Mouse (Mus musculus): ENCODE results near the gene Irf2bp2. TPM values are rescaled to one million over a fixed set of nuclear protein-coding genes. Genes with fewer than 3 reads are reported as not detected.
"Not testable (repeated sequence)": the region's sequence is repeated elsewhere in the genome, so short reads cannot be mapped to it uniquely, and the experiment has no call there.

Irf2bp2 gene
- total RNA-seq, 2 experiments from 2014 or later: 28.6 to 81.6 TPM

GRCm38 (mm10) chr8:126616736-126617135 lies 22.9 kb upstream of the Irf2bp2 start:
- intact Hi-C loops (cut with DNase I): loop anchor here (5.0 kb wide), 2 partner anchors 46 to 91 kb away; no protein-coding TSS in a partner anchor
- no peak overlapping the region for H3K4me3 ChIP-seq
- no peak for TF ChIP-seq CTCF (IDR thresholded peaks at IDR 0.05)
- DNase-seq: no peak
- H3K27ac ChIP-seq: peak overlapping the region; percentile 92

- DNase-seq: peak; percentile 73
- TF ChIP-seq CTCF (IDR thresholded peaks at IDR 0.05): peak; percentile 16; the same call in 1 of the 2 replicates
- intact Hi-C loops (cut with DNase I): loop anchor here (5.0 kb wide), 2 partner anchors 47 to 92 kb away; no protein-coding TSS in a partner anchor
- Histone ChIP-seq H3K27ac (peak overlapping the region; percentile 92), H3K4me3 (peak overlapping the region; percentile 5; the same call in 1 of the 2 replicates)
These were observed 22.0 kb upstream of the Irf2bp2 start for GRCm38 (mm10) chr8:126615765-126616164.

- intact Hi-C loops (cut with DNase I): loop anchor here (5.0 kb wide), 2 partner anchors 48 to 93 kb away; no protein-coding TSS in a partner anchor
- Histone ChIP-seq H3K27ac (peak overlapping the region; percentile 92), H3K4me3 (no peak overlapping the region)
- no peak for TF ChIP-seq CTCF (IDR thresholded peaks at IDR 0.05)
- DNase-seq: peak; percentile 38
These were observed 20.9 kb upstream of the Irf2bp2 start for GRCm38 (mm10) chr8:126614740-126615132.

GRCm38 (mm10) chr8:126614062-126614739 lies 20.4 kb upstream of the Irf2bp2 start:
- no peak for TF ChIP-seq CTCF (IDR thresholded peaks at IDR 0.05)
- Histone ChIP-seq H3K4me3 (no peak overlapping the region), H3K27ac (peak overlapping the region; percentile 92)
- peak; percentile 87 for DNase-seq
- intact Hi-C loops (cut with DNase I): no loop called here

GRCm38 (mm10) chr8:126613143-126613542 lies 19.4 kb upstream of the Irf2bp2 start:
- peak overlapping the region; percentile 92 for H3K27ac ChIP-seq
- DNase-seq: no peak
- intact Hi-C loops (cut with DNase I): no loop called here
- H3K4me3 ChIP-seq: no peak overlapping the region
- no peak for TF ChIP-seq CTCF (IDR thresholded peaks at IDR 0.05)

GRCm38 (mm10) chr8:126612739-126613138 lies 19.0 kb upstream of the Irf2bp2 start:
- TF ChIP-seq CTCF (IDR thresholded peaks at IDR 0.05): no peak
- intact Hi-C loops (cut with DNase I): no loop called here
- Histone ChIP-seq H3K4me3 (no peak overlapping the region), H3K27ac (peak overlapping the region; percentile 92)
- DNase-seq: no peak

GRCm38 (mm10) chr8:126610713-126611112 lies 16.9 kb upstream of the Irf2bp2 start:
- H3K4me3 ChIP-seq: no peak overlapping the region
- no peak for TF ChIP-seq CTCF (IDR thresholded peaks at IDR 0.05)
- intact Hi-C loops (cut with DNase I): no loop called here
- DNase-seq: no peak
- peak overlapping the region; percentile 93 for H3K27ac ChIP-seq

- Histone ChIP-seq H3K4me3 (no peak overlapping the region), H3K27ac (peak overlapping the region; percentile 93)
- peak; percentile 75 for DNase-seq
- TF ChIP-seq CTCF (IDR thresholded peaks at IDR 0.05): no peak
- intact Hi-C loops (cut with DNase I): no loop called here
These were observed 15.9 kb upstream of the Irf2bp2 start for GRCm38 (mm10) chr8:126609556-126610263.

GRCm38 (mm10) chr8:126603241-126603947 lies 9.6 kb upstream of the Irf2bp2 start:
- intact Hi-C loops (cut with DNase I): no loop called here
- Histone ChIP-seq H3K27ac (peak overlapping the region; percentile 68), H3K4me3 (no peak overlapping the region)
- TF ChIP-seq CTCF (IDR thresholded peaks at IDR 0.05): no peak
- DNase-seq: peak; percentile 71

- H3K27ac ChIP-seq: peak overlapping the region; percentile 68
- no peak overlapping the region for H3K4me3 ChIP-seq
- intact Hi-C loops (cut with DNase I): no loop called here
- TF ChIP-seq CTCF (IDR thresholded peaks at IDR 0.05): no peak
- DNase-seq: no peak
These were observed 8.9 kb upstream of the Irf2bp2 start for GRCm38 (mm10) chr8:126602641-126603040.

- Histone ChIP-seq H3K27ac (peak overlapping the region; percentile 48), H3K4me3 (no peak overlapping the region)
- TF ChIP-seq CTCF (IDR thresholded peaks at IDR 0.05): no peak
- intact Hi-C loops (cut with DNase I): no loop called here
- DNase-seq: no peak
These were observed 7.5 kb upstream of the Irf2bp2 start for GRCm38 (mm10) chr8:126601325-126601724.

- no peak overlapping the region for H3K4me3 ChIP-seq
- peak; percentile 27 for DNase-seq
- intact Hi-C loops (cut with DNase I): no loop called here
- no peak for TF ChIP-seq CTCF (IDR thresholded peaks at IDR 0.05)
- peak overlapping the region; percentile 48 for H3K27ac ChIP-seq
These were observed 7.0 kb upstream of the Irf2bp2 start for GRCm38 (mm10) chr8:126600816-126601243.

- intact Hi-C loops (cut with DNase I); H3K4me3 ChIP-seq; DNase-seq: not testable (repeated sequence)
- peak overlapping the region; percentile 48; the same call in 1 of the 2 replicates for H3K27ac ChIP-seq
These were observed 6.6 kb upstream of the Irf2bp2 start for GRCm38 (mm10) chr8:126600388-126600787.
